Mouse (Mus musculus) stomach, postnatal 0 days (tissue): ENCODE results near the gene Ccdc82.

Source experiments
- CTCF ChIP-seq: IDR thresholded peaks from 2 replicates; pipeline ENCODE4 v1.5.1; 2016; ENCODE audit warnings: antibody characterized with exemption, low read depth, mild to moderate bottlenecking, moderate library complexity
- EP300 ChIP-seq: optimal IDR thresholded peaks from 2 replicates; pipeline ENCODE3; 2016; ENCODE audit warnings: antibody characterized with exemption

- TF ChIP-seq CTCF = no peak
- TF ChIP-seq EP300 = no peak
Observed at GRCm38 (mm10) chr9:13256726-13257125, 10.0 kb downstream of the Ccdc82 start.
